Mouse (Mus musculus): ENCODE results near the gene Ciz1. TPM values are rescaled to one million over a fixed set of nuclear protein-coding genes. Genes with fewer than 3 reads are reported as not detected.
"Not testable (repeated sequence)": the region's sequence is repeated elsewhere in the genome, so short reads cannot be mapped to it uniquely, and the experiment has no call there.

Ciz1 gene
- polyA plus RNA-seq, 1 experiment from 2014 or later = 41.9 TPM

- peaks cover 16% of the 10 kb centered on the region; the same call in 1 of the 2 replicates for H3K4me1 ChIP-seq (ENCODE audit: control insufficient read depth, insufficient read depth, low read length)
- ATAC-seq (ENCODE audit: insufficient read depth, low FRiP score); H3K9me3 ChIP-seq (replicated peaks; ENCODE audit: control insufficient read depth, low read length); H3K27me3 ChIP-seq (ENCODE audit: control insufficient read depth, insufficient read depth, low read length); H3K36me3 ChIP-seq (ENCODE audit: control insufficient read depth, insufficient read depth, low read length): not testable (repeated sequence)
- H3K27ac ChIP-seq (ENCODE audit: low read length) = peak overlapping the region; percentile 95
- peak overlapping the region; percentile 78 for H3K4me3 ChIP-seq (replicated peaks; ENCODE audit: low read length)
- 30% methylated on average over 5 of the region's 5 CpGs for WGBS
- H3K9ac ChIP-seq (ENCODE audit: low read length) = peak overlapping the region; percentile 89
- H3K4me2 ChIP-seq (ENCODE audit: low read depth, low read length) = peak overlapping the region; percentile 66
These were observed 10.1 kb downstream of the Ciz1 start for GRCm38 (mm10) chr2:32362274-32362673.

GRCm38 (mm10) chr2:32362817-32363340 is 10.8 kb downstream of the Ciz1 start:
- Histone ChIP-seq H3K36me3 (ENCODE audit: control insufficient read depth, insufficient read depth, low read length) (0 out of 2 replicates have a peak, but pooled peaks cover 6% of the 10 kb centered on the region), H3K4me2 (ENCODE audit: low read depth, low read length) (peak overlapping the region; percentile 66), H3K4me1 (ENCODE audit: control insufficient read depth, insufficient read depth, low read length) (peaks cover 16% of the 10 kb centered on the region; the same call in 1 of the 2 replicates), H3K4me3 (replicated peaks; ENCODE audit: low read length) (peak overlapping the region; percentile 78), H3K9me3 (replicated peaks; ENCODE audit: control insufficient read depth, low read length) (no peaks in the 10 kb centered on the region), H3K9ac (ENCODE audit: low read length) (peak overlapping the region; percentile 89), H3K27me3 (ENCODE audit: control insufficient read depth, insufficient read depth, low read length) (no peaks in the 10 kb centered on the region), H3K27ac (ENCODE audit: low read length) (peak overlapping the region; percentile 95)
- ATAC-seq (ENCODE audit: insufficient read depth, low FRiP score) = peak; percentile 82
- 0% methylated on average over 53 of the region's 53 CpGs for WGBS

- H3K9me3 ChIP-seq (replicated peaks; ENCODE audit: control insufficient read depth, low read length) = no peaks in the 10 kb centered on the region
- 0 out of 2 replicates have a peak, but pooled peaks cover 6% of the 10 kb centered on the region for H3K36me3 ChIP-seq (ENCODE audit: control insufficient read depth, insufficient read depth, low read length)
- H3K4me1 ChIP-seq (ENCODE audit: control insufficient read depth, insufficient read depth, low read length) = peaks cover 16% of the 10 kb centered on the region; the same call in 1 of the 2 replicates
- H3K4me2 ChIP-seq (ENCODE audit: low read depth, low read length) = peak overlapping the region; percentile 66
- H3K9ac ChIP-seq (ENCODE audit: low read length) = peak overlapping the region; percentile 89
- H3K27ac ChIP-seq (ENCODE audit: low read length) = peak overlapping the region; percentile 95
- peak overlapping the region; percentile 78 for H3K4me3 ChIP-seq (replicated peaks; ENCODE audit: low read length)
- ATAC-seq (ENCODE audit: insufficient read depth, low FRiP score) = peak; percentile 63; the same call in 1 of the 2 replicates
- WGBS = 6% methylated on average over 19 of the region's 19 CpGs
- no peaks in the 10 kb centered on the region for H3K27me3 ChIP-seq (ENCODE audit: control insufficient read depth, insufficient read depth, low read length)
These were observed 11.4 kb downstream of the Ciz1 start for GRCm38 (mm10) chr2:32363376-32364106.

GRCm38 (mm10) chr2:32364121-32364520 is 12.0 kb downstream of the Ciz1 start:
- no peaks in the 10 kb centered on the region for H3K27me3 ChIP-seq (ENCODE audit: control insufficient read depth, insufficient read depth, low read length)
- peaks cover 16% of the 10 kb centered on the region; the same call in 1 of the 2 replicates for H3K4me1 ChIP-seq (ENCODE audit: control insufficient read depth, insufficient read depth, low read length)
- H3K36me3 ChIP-seq (ENCODE audit: control insufficient read depth, insufficient read depth, low read length) = 0 out of 2 replicates have a peak, but pooled peaks cover 6% of the 10 kb centered on the region
- H3K4me2 ChIP-seq (ENCODE audit: low read depth, low read length) = peak overlapping the region; percentile 66
- no peak for ATAC-seq (ENCODE audit: insufficient read depth, low FRiP score)
- no peak overlapping the region; the same call in 1 of the 2 replicates for H3K4me3 ChIP-seq (replicated peaks; ENCODE audit: low read length)
- no peaks in the 10 kb centered on the region for H3K9me3 ChIP-seq (replicated peaks; ENCODE audit: control insufficient read depth, low read length)
- H3K9ac ChIP-seq (ENCODE audit: low read length) = peak overlapping the region; percentile 89
- H3K27ac ChIP-seq (ENCODE audit: low read length) = no peak overlapping the region
- 79% methylated on average over 8 of the region's 8 CpGs for WGBS

- H3K27ac ChIP-seq (ENCODE audit: low read length) = no peak overlapping the region
- no peaks in the 10 kb centered on the region for H3K9me3 ChIP-seq (replicated peaks; ENCODE audit: control insufficient read depth, low read length)
- no peak for ATAC-seq (ENCODE audit: insufficient read depth, low FRiP score)
- 93% methylated on average over 5 of the region's 5 CpGs for WGBS
- H3K36me3 ChIP-seq (ENCODE audit: control insufficient read depth, insufficient read depth, low read length) = peaks cover 12% of the 10 kb centered on the region; the same call in 1 of the 2 replicates
- H3K27me3 ChIP-seq (ENCODE audit: control insufficient read depth, insufficient read depth, low read length) = no peaks in the 10 kb centered on the region
- H3K4me3 ChIP-seq (replicated peaks; ENCODE audit: low read length) = no peak overlapping the region
- peaks cover 9% of the 10 kb centered on the region; the same call in 1 of the 2 replicates for H3K4me1 ChIP-seq (ENCODE audit: control insufficient read depth, insufficient read depth, low read length)
- H3K4me2 ChIP-seq (ENCODE audit: low read depth, low read length) = no peak overlapping the region
- no peak overlapping the region for H3K9ac ChIP-seq (ENCODE audit: low read length)
These were observed 15.2 kb downstream of the Ciz1 start for GRCm38 (mm10) chr2:32367315-32367714.

GRCm38 (mm10) chr2:32374191-32374590 is 22.1 kb downstream of the Ciz1 start:
- H3K9me3 ChIP-seq (replicated peaks; ENCODE audit: control insufficient read depth, low read length) = no peaks in the 10 kb centered on the region
- no peak overlapping the region for H3K4me2 ChIP-seq (ENCODE audit: low read depth, low read length)
- no peak overlapping the region for H3K4me3 ChIP-seq (replicated peaks; ENCODE audit: low read length)
- WGBS = 92% methylated on average over 10 of the region's 10 CpGs
- no peaks in the 10 kb centered on the region for H3K27me3 ChIP-seq (ENCODE audit: control insufficient read depth, insufficient read depth, low read length)
- peaks cover 17% of the 10 kb centered on the region for H3K36me3 ChIP-seq (ENCODE audit: control insufficient read depth, insufficient read depth, low read length)
- no peak for ATAC-seq (ENCODE audit: insufficient read depth, low FRiP score)
- H3K9ac ChIP-seq (ENCODE audit: low read length) = no peak overlapping the region
- H3K27ac ChIP-seq (ENCODE audit: low read length) = no peak overlapping the region
- no peaks in the 10 kb centered on the region for H3K4me1 ChIP-seq (ENCODE audit: control insufficient read depth, insufficient read depth, low read length)

GRCm38 (mm10) chr2:32375317-32375940 is 23.3 kb downstream of the Ciz1 start:
- Histone ChIP-seq H3K4me1 (ENCODE audit: control insufficient read depth, insufficient read depth, low read length) (no peaks in the 10 kb centered on the region), H3K27ac (ENCODE audit: low read length) (no peak overlapping the region), H3K4me3 (replicated peaks; ENCODE audit: low read length) (no peak overlapping the region), H3K9ac (ENCODE audit: low read length) (no peak overlapping the region), H3K4me2 (ENCODE audit: low read depth, low read length) (no peak overlapping the region), H3K27me3 (ENCODE audit: control insufficient read depth, insufficient read depth, low read length) (no peaks in the 10 kb centered on the region), H3K36me3 (ENCODE audit: control insufficient read depth, insufficient read depth, low read length) (peaks cover 13% of the 10 kb centered on the region), H3K9me3 (replicated peaks; ENCODE audit: control insufficient read depth, low read length) (no peaks in the 10 kb centered on the region)
- ATAC-seq (ENCODE audit: insufficient read depth, low FRiP score) = no peak
- WGBS = 85% methylated on average over 13 of the region's 13 CpGs

- no peaks in the 10 kb centered on the region for H3K27me3 ChIP-seq (ENCODE audit: control insufficient read depth, insufficient read depth, low read length)
- peaks cover 6% of the 10 kb centered on the region; the same call in 1 of the 2 replicates for H3K4me1 ChIP-seq (ENCODE audit: control insufficient read depth, insufficient read depth, low read length)
- H3K4me3 ChIP-seq (replicated peaks; ENCODE audit: low read length) = no peak overlapping the region
- no peak overlapping the region for H3K9ac ChIP-seq (ENCODE audit: low read length)
- H3K27ac ChIP-seq (ENCODE audit: low read length) = no peak overlapping the region
- H3K4me2 ChIP-seq (ENCODE audit: low read depth, low read length) = no peak overlapping the region
- WGBS = 91% methylated on average over 10 of the region's 10 CpGs
- H3K9me3 ChIP-seq (replicated peaks; ENCODE audit: control insufficient read depth, low read length) = no peaks in the 10 kb centered on the region
- no peak for ATAC-seq (ENCODE audit: insufficient read depth, low FRiP score)
- H3K36me3 ChIP-seq (ENCODE audit: control insufficient read depth, insufficient read depth, low read length) = peaks cover 11% of the 10 kb centered on the region
These were observed 24.8 kb downstream of the Ciz1 start for GRCm38 (mm10) chr2:32376963-32377362.
